In the genomic region with DNA sequence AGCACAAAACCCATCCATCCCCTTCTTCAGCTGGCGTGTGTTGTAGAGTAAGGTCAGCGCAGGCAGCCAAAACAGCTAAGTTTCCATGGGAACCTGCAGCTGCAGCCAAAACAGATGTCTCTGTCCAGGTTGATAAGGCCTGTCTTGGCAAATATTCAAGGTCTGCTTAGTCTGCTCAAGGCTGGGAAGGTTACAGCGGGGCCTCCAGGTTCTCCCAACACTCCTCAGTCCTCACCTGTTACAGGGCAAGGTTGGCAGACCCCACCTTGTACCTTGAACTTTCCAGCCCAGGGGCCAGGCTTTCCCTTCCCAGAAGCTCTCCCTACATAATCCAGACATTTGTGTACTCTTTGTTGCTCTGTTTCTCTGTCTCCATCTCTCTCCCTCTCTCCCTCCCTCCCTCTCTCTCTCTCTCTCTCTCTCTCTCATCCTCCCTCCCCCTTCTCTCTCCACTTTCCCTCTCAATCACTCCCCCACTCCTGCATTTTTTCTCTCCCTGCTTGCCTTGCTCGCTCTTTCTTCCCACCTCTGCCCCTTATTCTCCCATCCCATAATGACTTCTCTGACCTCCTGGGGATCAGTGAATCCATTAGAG, we compare ENCODE assay signal across 10 mouse cellular contexts. TPM values are rescaled to one million over a fixed set of nuclear protein-coding genes. Genes with fewer than 3 reads are reported as not detected.
A peak's percentile ranks its signal among the peaks of the same experiment; 100 is the strongest.
DNase-seq lines count a peak whose midpoint lies in the region; ATAC-seq and TF ChIP-seq lines count a peak whose summit lies in the region.
"Had no signal": no experiment of that assay in that cellular context is flagged by ENCODE, and none has a peak within 500 bp of the region (broad histone marks: within the 10 kb centered on the region; RNA-seq: fewer than 3 reads in every experiment).

No protein-coding gene starts in this region.

- dilution Hi-C loops in CH12.LX (cut with MboI; ENCODE audit: extremely low pct_ligation_motif_present, extremely low pct_unique_long_range_greater_than_20kb, low sequenced_read_pairs), result no loop called here

- TF ChIP-seq CTCF in CH12.LX (conservative IDR thresholded peaks at IDR 0.05 in 1 of 2, IDR thresholded peaks at IDR 0.05 in 1 of 2; ENCODE audit: low read depth in 2 of 2, low read length in 2 of 2), result no peak

- H3K27ac ChIP-seq in CH12.LX (ENCODE audit: insufficient read depth, low read depth), result no peak overlapping the region
- no peak overlapping the region for H3K27ac ChIP-seq in forebrain, embryonic 16.5 days (ENCODE audit: low read length)
- no peak overlapping the region for H3K27ac ChIP-seq in intestine, embryonic 16.5 days (ENCODE audit: low read length)
- H3K27ac ChIP-seq in midbrain, embryonic 15.5 days, result peak overlapping the region; percentile 43; the same call in 1 of the 2 replicates

- 18% methylated on average over 4 of the region's 4 CpGs for WGBS in forebrain, embryonic 16.5 days
- WGBS in intestine, embryonic 16.5 days, result 10% methylated on average over 4 of the region's 4 CpGs
- 19% methylated on average over 4 of the region's 4 CpGs for WGBS in midbrain, embryonic 15.5 days

- TF ChIP-seq RAD21 in CH12.LX (IDR thresholded peaks at IDR 0.05; ENCODE audit: low read depth, low read length), result no peak

- intact Hi-C loops in left cerebral cortex, postnatal 25 days (cut with DNase I), result no loop called here

- in situ Hi-C loops in CH12.LX (cut with MboI; ENCODE audit: low pct_ligation_motif_present, low pct_unique_long_range_greater_than_20kb, low sequenced_read_pairs), result no loop called here

- no peak overlapping the region for H3K9ac ChIP-seq in CH12.LX (ENCODE audit: insufficient read depth, low read depth)
- H3K9ac ChIP-seq in forebrain, embryonic 16.5 days (replicated peaks; ENCODE audit: low read depth, low read length), result no peak overlapping the region
- H3K9ac ChIP-seq in intestine, embryonic 16.5 days (ENCODE audit: low read depth, low read length), result no peak overlapping the region
- peak overlapping the region; percentile 25; the same call in 1 of the 2 replicates for H3K9ac ChIP-seq in midbrain, embryonic 15.5 days

- DNase-seq in CH12.LX (ENCODE audit: extremely low read depth), result no peak
- DNase-seq in adrenal gland, postnatal 25 days, result peak; percentile 41
- peak; percentile 55 for DNase-seq in yolk sac, embryonic 10.5 days (ENCODE audit: low spot score)
- no peak for DNase-seq in left cerebral cortex, postnatal 25 days (ENCODE audit: low spot score in 2 of 2)
- no peak for DNase-seq in kidney, adult 11 months

- no peaks in the 10 kb centered on the region for H3K79me2 ChIP-seq in CH12.LX (replicated peaks; ENCODE audit: control insufficient read depth, extremely low read depth, insufficient read depth, poor library complexity, severe bottlenecking)

- H3K36me3 ChIP-seq in CH12.LX (replicated peaks in 1 of 2; ENCODE audit: control insufficient read depth in 1 of 2, insufficient read depth in 1 of 2, low read length in 1 of 2), result no peaks in the 10 kb centered on the region
- no peaks in the 10 kb centered on the region for H3K36me3 ChIP-seq in forebrain, embryonic 16.5 days (ENCODE audit: control insufficient read depth, insufficient read depth)
- no peaks in the 10 kb centered on the region for H3K36me3 ChIP-seq in intestine, embryonic 16.5 days (ENCODE audit: control insufficient read depth, insufficient read depth, low read length)
- H3K36me3 ChIP-seq in midbrain, embryonic 15.5 days (replicated peaks), result no peaks in the 10 kb centered on the region

- no peak for TF ChIP-seq POLR2A in CH12.LX (IDR thresholded peaks at IDR 0.05; ENCODE audit: low read depth, low read length)

- H3K27me3 ChIP-seq in CH12.LX (replicated peaks), result no peaks in the 10 kb centered on the region
- H3K27me3 ChIP-seq in forebrain, embryonic 16.5 days (replicated peaks; ENCODE audit: control insufficient read depth, insufficient read depth, low read length), result no peaks in the 10 kb centered on the region
- no peaks in the 10 kb centered on the region for H3K27me3 ChIP-seq in intestine, embryonic 16.5 days (replicated peaks; ENCODE audit: control insufficient read depth, insufficient read depth, low read length)
- no peaks in the 10 kb centered on the region for H3K27me3 ChIP-seq in midbrain, embryonic 15.5 days (replicated peaks)

- H3K4me2 ChIP-seq in CH12.LX (ENCODE audit: insufficient read depth, low read depth, poor library complexity, severe bottlenecking), result peak overlapping the region; percentile 82
- H3K4me2 ChIP-seq in forebrain, embryonic 16.5 days (ENCODE audit: low read length), result peak overlapping the region; percentile 64
- peak overlapping the region; percentile 61 for H3K4me2 ChIP-seq in intestine, embryonic 16.5 days (ENCODE audit: low read depth, low read length)
- peak overlapping the region; percentile 63 for H3K4me2 ChIP-seq in midbrain, embryonic 15.5 days

- TF ChIP-seq EP300 in CH12.LX (IDR thresholded peaks at IDR 0.05; ENCODE audit: low read length), result no peak

- ATAC-seq in forebrain, embryonic 16.5 days, result peak; percentile 44; the same call in 1 of the 2 replicates
- ATAC-seq in intestine, embryonic 16.5 days, result peak; percentile 93
- ATAC-seq in midbrain, embryonic 15.5 days (replicated peaks), result peak; percentile 79

- H3K4me1 ChIP-seq in CH12.LX (ENCODE audit: control insufficient read depth in 1 of 2, insufficient read depth in 2 of 2), result peaks cover 0 to 9% of the 10 kb centered on the region in 2 experiments; a peak in 2 of 4 replicates
- H3K4me1 ChIP-seq in forebrain, embryonic 16.5 days (replicated peaks; ENCODE audit: control insufficient read depth, insufficient read depth, low read length), result peaks cover 7% of the 10 kb centered on the region; the same call in 1 of the 2 replicates
- H3K4me1 ChIP-seq in intestine, embryonic 16.5 days (ENCODE audit: control insufficient read depth, insufficient read depth, low read length), result peaks cover 6% of the 10 kb centered on the region; the same call in 1 of the 2 replicates
- H3K4me1 ChIP-seq in midbrain, embryonic 15.5 days, result 0 out of 2 replicates have a peak, but pooled peaks cover 8% of the 10 kb centered on the region

- H3K9me3 ChIP-seq in CH12.LX (replicated peaks; ENCODE audit: low read length), result no peaks in the 10 kb centered on the region
- no peaks in the 10 kb centered on the region for H3K9me3 ChIP-seq in forebrain, embryonic 16.5 days (ENCODE audit: control insufficient read depth, low read length)
- no peaks in the 10 kb centered on the region for H3K9me3 ChIP-seq in intestine, embryonic 16.5 days (ENCODE audit: control insufficient read depth, low read length)
- no peaks in the 10 kb centered on the region for H3K9me3 ChIP-seq in midbrain, embryonic 15.5 days

- no peak overlapping the region for H3K4me3 ChIP-seq in CH12.LX (replicated peaks in 1 of 3; ENCODE audit: low read depth in 2 of 3, low read length in 2 of 3, poor library complexity in 1 of 3)
- peak overlapping the region; percentile 52 for H3K4me3 ChIP-seq in forebrain, embryonic 16.5 days (replicated peaks; ENCODE audit: low read length)
- peak overlapping the region; percentile 47; the same call in 1 of the 2 replicates for H3K4me3 ChIP-seq in intestine, embryonic 16.5 days (ENCODE audit: low read length)
- H3K4me3 ChIP-seq in midbrain, embryonic 15.5 days, result peak overlapping the region; percentile 56

TF ChIP-seq in CH12.LX, 34 proteins besides CTCF, POLR2A, EP300 and RAD21:
- TF ChIP-seq ETS1 (conservative IDR thresholded peaks at IDR 0.05; ENCODE audit: low read depth, low read length) (no peak), JUN (IDR thresholded peaks at IDR 0.05; ENCODE audit: insufficient read depth, low read depth, low read length) (no peak), JUND (conservative IDR thresholded peaks at IDR 0.05; ENCODE audit: low read depth, low read length) (no peak), MAX (IDR thresholded peaks at IDR 0.05; ENCODE audit: low read length) (no peak), MEF2A (IDR thresholded peaks at IDR 0.05; ENCODE audit: borderline replicate concordance, low read depth, low read length) (no peak), ELF1 (IDR thresholded peaks at IDR 0.05; ENCODE audit: low read depth, low read length) (no peak), IRF4 (IDR thresholded peaks at IDR 0.05; ENCODE audit: low read depth, low read length) (no peak), ZMIZ1 (IDR thresholded peaks at IDR 0.05; ENCODE audit: low read depth, low read length) (no peak), MAFK (IDR thresholded peaks at IDR 0.05; ENCODE audit: insufficient replicate concordance, low read length) (no peak), POLR2AphosphoS2 (IDR thresholded peaks at IDR 0.05; ENCODE audit: low read depth, low read length) (no peak), NELFE (IDR thresholded peaks at IDR 0.05; ENCODE audit: low read depth, low read length) (no peak), ZC3H11A (IDR thresholded peaks at IDR 0.05; ENCODE audit: low read depth, low read length) (no peak), GABPA (IDR thresholded peaks at IDR 0.05; ENCODE audit: insufficient replicate concordance, low read depth, low read length) (no peak), PAX5 (IDR thresholded peaks at IDR 0.05; ENCODE audit: low read length) (no peak), MAZ (IDR thresholded peaks at IDR 0.05; ENCODE audit: low read depth, low read length) (no peak)
TF ChIP-seq in CH12.LX: peak in this region for 0.

RNA-seq across cellular contexts. Expression of a gene that starts 12.1 kb away (rescaled TPM):
- not detected in 2 replicates for total RNA-seq in CH12.LX (2012; rRNA removed)
- not detected in 2 replicates for total RNA-seq in CH12.LX (2014; rRNA removed)
- not detected in 2 replicates for polyA plus RNA-seq in CH12.LX (2012; ENCODE audit: insufficient read length, low read depth)
- not detected in 2 replicates for total RNA-seq in adrenal gland, postnatal 25 days (2021)
- not detected in 2 replicates for polyA plus RNA-seq in forebrain, embryonic 16.5 days (2015; fragmentation: Nextera tagmentation; extraction: Ambion mirVana)
- not detected in 2 replicates for polyA plus RNA-seq in intestine, embryonic 16.5 days (2015; fragmentation: Nextera tagmentation; extraction: Ambion mirVana)
- polyA plus RNA-seq in midbrain, embryonic 15.5 days (2015; fragmentation: Nextera tagmentation; extraction: Ambion mirVana), result not detected in 2 replicates
- total RNA-seq in left cerebral cortex, postnatal 25 days (2021), result not detected
- total RNA-seq: adrenal gland, adult 18-20 months had no signal
- polyA plus RNA-seq: spleen, adult 2 months had no signal

Comparison
In these comparisons a context has a peak if more than half of its experiments do, and no peak if none do; other contexts are left out.
1. DNase-seq: peak in adrenal gland, postnatal 25 days (single experiment) and yolk sac, embryonic 10.5 days (single experiment); none in CH12.LX (single experiment), left cerebral cortex, postnatal 25 days (0 of 2) and kidney, adult 11 months (single experiment).
2. H3K4me3 ChIP-seq: peak in forebrain, embryonic 16.5 days (single experiment), intestine, embryonic 16.5 days (single experiment) and midbrain, embryonic 15.5 days (single experiment); none in CH12.LX (0 of 3).
3. Peak in every context shown above with its lines, with median percentiles within 50 percentile points of each other: H3K4me2 ChIP-seq and ATAC-seq.